Mouse (Mus musculus) right cerebral cortex, postnatal 36 days (tissue): ENCODE measurements around the gene Tom1l2.

Experiments used
- DNase-seq, 2 experiments: peaks; one replicate each; pipeline ENCODE4 v3.0.0; 2022; ENCODE audit warnings: low spot score in 2 of 2, mixed read lengths in 1 of 2

Gene Tom1l2

DNA sequence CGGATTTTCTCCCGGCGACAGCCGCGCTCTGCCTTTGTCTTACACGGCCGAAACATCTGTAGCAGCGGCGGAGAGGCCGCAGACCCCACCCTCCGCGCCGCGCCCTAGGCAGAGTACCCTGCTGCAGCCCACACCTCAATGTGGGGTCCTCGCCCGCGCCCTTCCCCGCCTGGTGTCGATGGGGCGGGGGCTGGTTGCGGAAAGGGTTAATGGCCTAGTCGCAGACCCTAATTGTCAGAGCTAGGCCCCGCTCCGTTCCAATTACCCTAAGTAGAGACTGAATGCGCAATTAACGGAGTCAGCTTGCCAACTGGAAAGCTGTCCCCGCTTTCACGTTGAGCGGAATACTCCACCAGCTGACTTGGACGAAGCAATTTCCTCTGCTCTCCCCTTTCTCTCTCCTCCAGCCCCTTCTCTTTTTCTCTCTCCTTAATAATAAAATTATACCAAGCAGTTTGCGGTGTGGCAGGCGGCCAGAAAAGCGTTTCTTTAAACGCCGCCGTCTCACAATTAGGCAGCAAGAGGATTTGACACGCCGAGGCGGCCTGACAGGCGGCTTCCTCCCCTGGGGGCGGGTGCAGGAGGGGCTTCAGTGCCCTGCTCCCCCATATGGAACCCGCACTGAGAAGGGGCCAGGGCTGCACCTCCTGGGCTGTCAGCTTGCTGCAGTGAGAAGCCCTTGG is 175.6 kb downstream of the Tom1l2 start:
- DNase-seq: peak; percentile 54 to 56
